Mouse (Mus musculus) heart, postnatal 0 days (tissue): ENCODE measurements around the gene Dnajc13.

Experiments used
- CTCF ChIP-seq: IDR thresholded peaks from 2 replicates; pipeline ENCODE4 v1.5.1; 2016; ENCODE audit warnings: antibody characterized with exemption, control low read depth, low read depth
- EP300 ChIP-seq: IDR thresholded peaks from 2 replicates; pipeline ENCODE4 v1.6.1; 2016; ENCODE audit warnings: antibody characterized with exemption, low read depth

- no peak for TF ChIP-seq CTCF
- TF ChIP-seq EP300: no peak
These were observed 96.8 kb downstream of the Dnajc13 start for GRCm38 (mm10) chr9:104165926-104166325.
